Comparison of ENCODE assay signal across 8 mouse cellular contexts in genomic region chr7:119793586-119794250, GRCm38 (mm10). TPM values are rescaled to one million over a fixed set of nuclear protein-coding genes. Genes with fewer than 3 reads are reported as not detected.
DNase-seq lines count a peak whose midpoint lies in the region; ATAC-seq and TF ChIP-seq lines count a peak whose summit lies in the region.

Rexo5 (plus strand) TSS chr7:119794006.
Eri2 (minus strand) TSS chr7:119794058.

- TF ChIP-seq POLR2A in ES-Bruce4 (IDR thresholded peaks at IDR 0.05; ENCODE audit: insufficient read depth, low read length): peak; percentile 7

- peak; percentile 88 for DNase-seq in c-Kit-positive CD71-positive TER-119-negative erythroid progenitor cells, embryonic 14.5 days (ENCODE audit: low read depth)
- peak; percentile 96 for DNase-seq in forebrain, embryonic 11.5 days (ENCODE audit: low spot score)
- peak; percentile 89 to 92 for DNase-seq in kidney, postnatal 25 days
- peak; percentile 94 for DNase-seq in liver, postnatal 0 days
- DNase-seq in telencephalon, adult 2 months (ENCODE audit: low read depth, low spot score): peak; percentile 21

- H3K36me3 ChIP-seq in ES-Bruce4 (ENCODE audit: control insufficient read depth, insufficient read depth, low read length, poor library complexity, severe bottlenecking): peaks cover 11% of the 10 kb centered on the region
- no peaks in the 10 kb centered on the region; the same call in 1 of the 2 replicates for H3K36me3 ChIP-seq in forebrain, embryonic 11.5 days (ENCODE audit: control insufficient read depth, insufficient read depth, low read length)
- H3K36me3 ChIP-seq in heart, embryonic 16.5 days (ENCODE audit: control insufficient read depth, insufficient read depth): peaks cover 8% of the 10 kb centered on the region
- peaks cover 7% of the 10 kb centered on the region; the same call in 1 of the 2 replicates for H3K36me3 ChIP-seq in liver, postnatal 0 days (replicated peaks; ENCODE audit: insufficient read depth, low read length)
- H3K36me3 ChIP-seq in neural tube, embryonic 13.5 days: peaks cover 13% of the 10 kb centered on the region

- no peak for TF ChIP-seq CTCF in ES-Bruce4 (IDR thresholded peaks at IDR 0.05; ENCODE audit: low read depth, low read length)
- 0 out of 2 replicates have a peak, but pooled peaks have one; percentile 1 for TF ChIP-seq CTCF in liver, postnatal 0 days (IDR thresholded peaks at IDR 0.05; ENCODE audit: low read depth)

- H3K4me1 ChIP-seq in ES-Bruce4 (ENCODE audit: control insufficient read depth, insufficient read depth, low read length): peaks cover 2% of the 10 kb centered on the region
- H3K4me1 ChIP-seq in forebrain, embryonic 11.5 days (replicated peaks; ENCODE audit: control insufficient read depth, insufficient read depth, low read length): no peaks in the 10 kb centered on the region; the same call in 1 of the 2 replicates
- H3K4me1 ChIP-seq in heart, embryonic 16.5 days (ENCODE audit: control insufficient read depth, insufficient read depth, low read length): peaks cover 9% of the 10 kb centered on the region
- peaks cover 11% of the 10 kb centered on the region for H3K4me1 ChIP-seq in liver, postnatal 0 days (ENCODE audit: insufficient read depth)
- H3K4me1 ChIP-seq in neural tube, embryonic 13.5 days (replicated peaks): peaks cover 18% of the 10 kb centered on the region

- peak within 1 kb of the TSS; percentile 93 for H3K4me3 ChIP-seq in ES-Bruce4 (ENCODE audit: low read depth, low read length)
- peak within 1 kb of the TSS; percentile 72 for H3K4me3 ChIP-seq in forebrain, embryonic 11.5 days (ENCODE audit: low read depth, low read length)
- H3K4me3 ChIP-seq in heart, embryonic 16.5 days (ENCODE audit: low read length): peak within 1 kb of the TSS; percentile 84
- peak within 1 kb of the TSS; percentile 93 for H3K4me3 ChIP-seq in liver, postnatal 0 days (ENCODE audit: low read depth, low read length)
- H3K4me3 ChIP-seq in neural tube, embryonic 13.5 days: peak within 1 kb of the TSS; percentile 72

- H3K27ac ChIP-seq in ES-Bruce4 (ENCODE audit: insufficient read depth, low read length): 0 out of 2 replicates have a peak within 1 kb of the TSS, but pooled peaks have one; percentile 4
- H3K27ac ChIP-seq in forebrain, embryonic 11.5 days (ENCODE audit: low read depth, low read length): peak within 1 kb of the TSS; percentile 50; the same call in 1 of the 2 replicates
- peak within 1 kb of the TSS; percentile 85 for H3K27ac ChIP-seq in heart, embryonic 16.5 days (ENCODE audit: low read length)
- H3K27ac ChIP-seq in liver, postnatal 0 days (ENCODE audit: low read depth): peak within 1 kb of the TSS; percentile 77
- peak within 1 kb of the TSS; percentile 70 for H3K27ac ChIP-seq in neural tube, embryonic 13.5 days (replicated peaks)

- peak within 1 kb of the TSS; percentile 89 for H3K9ac ChIP-seq in ES-Bruce4 (ENCODE audit: low read depth, poor library complexity, severe bottlenecking)
- peak within 1 kb of the TSS; percentile 73 for H3K9ac ChIP-seq in forebrain, embryonic 11.5 days (ENCODE audit: low read length)
- H3K9ac ChIP-seq in heart, embryonic 16.5 days (ENCODE audit: low read length): peak within 1 kb of the TSS; percentile 90
- H3K9ac ChIP-seq in liver, postnatal 0 days (replicated peaks): peak within 1 kb of the TSS; percentile 71
- peak within 1 kb of the TSS; percentile 85 for H3K9ac ChIP-seq in neural tube, embryonic 13.5 days

- no peaks in the 10 kb centered on the region for H3K27me3 ChIP-seq in ES-Bruce4 (ENCODE audit: control insufficient read depth, insufficient read depth, low read length, poor library complexity, severe bottlenecking)
- no peaks in the 10 kb centered on the region for H3K27me3 ChIP-seq in forebrain, embryonic 11.5 days (ENCODE audit: control insufficient read depth, insufficient read depth, low read length)
- no peaks in the 10 kb centered on the region for H3K27me3 ChIP-seq in heart, embryonic 16.5 days (ENCODE audit: control insufficient read depth, insufficient read depth, low read length)
- no peaks in the 10 kb centered on the region for H3K27me3 ChIP-seq in liver, postnatal 0 days (ENCODE audit: insufficient read depth, low read length)
- H3K27me3 ChIP-seq in neural tube, embryonic 13.5 days: no peaks in the 10 kb centered on the region

- ATAC-seq in forebrain, embryonic 11.5 days (replicated peaks; ENCODE audit: low FRiP score): peak; percentile 99
- ATAC-seq in heart, embryonic 16.5 days (replicated peaks; ENCODE audit: extremely low read depth, insufficient read depth, low FRiP score): peak; percentile 98
- ATAC-seq in liver, postnatal 0 days: peak; percentile 97
- peak; percentile 99 for ATAC-seq in neural tube, embryonic 13.5 days (ENCODE audit: low read depth)

- TF ChIP-seq EP300 in ES-Bruce4 (IDR thresholded peaks at IDR 0.05; ENCODE audit: insufficient read depth, low read depth, low read length): no peak
- peak; percentile 67 for TF ChIP-seq EP300 in liver, postnatal 0 days (IDR thresholded peaks at IDR 0.05; ENCODE audit: low read depth)

- H3K4me2 ChIP-seq in forebrain, embryonic 11.5 days (ENCODE audit: low read depth, low read length, severe bottlenecking): peak within 1 kb of the TSS; percentile 58
- peak within 1 kb of the TSS; percentile 91 for H3K4me2 ChIP-seq in heart, embryonic 16.5 days (ENCODE audit: low read depth, low read length)
- peak within 1 kb of the TSS; percentile 92 for H3K4me2 ChIP-seq in liver, postnatal 0 days (ENCODE audit: low read depth, low read length)
- peak within 1 kb of the TSS; percentile 88 for H3K4me2 ChIP-seq in neural tube, embryonic 13.5 days

- H3K9me3 ChIP-seq in ES-Bruce4 (replicated peaks; ENCODE audit: control insufficient read depth, insufficient read depth, low read length, poor library complexity, severe bottlenecking): no peaks in the 10 kb centered on the region
- H3K9me3 ChIP-seq in forebrain, embryonic 11.5 days (ENCODE audit: control insufficient read depth, low read length): no peaks in the 10 kb centered on the region
- no peaks in the 10 kb centered on the region for H3K9me3 ChIP-seq in heart, embryonic 16.5 days (replicated peaks; ENCODE audit: control insufficient read depth, low read length)
- H3K9me3 ChIP-seq in liver, postnatal 0 days (ENCODE audit: low read length): no peaks in the 10 kb centered on the region
- H3K9me3 ChIP-seq in neural tube, embryonic 13.5 days: no peaks in the 10 kb centered on the region

- WGBS in forebrain, embryonic 11.5 days: under 1% methylated on average over 52 of the region's 53 CpGs
- under 1% methylated on average over 53 of the region's 53 CpGs for WGBS in heart, embryonic 16.5 days
- under 1% methylated on average over 53 of the region's 53 CpGs for WGBS in liver, postnatal 0 days (ENCODE audit: insufficient replicate concordance)
- WGBS in neural tube, embryonic 13.5 days: under 1% methylated on average over 53 of the region's 53 CpGs

RNA-seq across cellular contexts. Expression of gene Rexo5, which starts in this region (rescaled TPM):
- polyA plus RNA-seq in ES-Bruce4 (2011; ENCODE audit: insufficient read depth, insufficient read length, low read depth, missing spikeins): 27.0 and 31.4 TPM in 2 replicates
- 24.9 and 27.5 TPM in 2 replicates for polyA plus RNA-seq in forebrain, embryonic 11.5 days (2014; fragmentation: Nextera tagmentation; extraction: Ambion mirVana)
- polyA plus RNA-seq in heart, embryonic 16.5 days (2015; fragmentation: Nextera tagmentation; extraction: Ambion mirVana): 13.5 and 17.2 TPM in 2 replicates
- polyA plus RNA-seq in liver, postnatal 0 days (2015; fragmentation: Nextera tagmentation; extraction: Ambion mirVana): 3.1 and 5.1 TPM in 2 replicates
- 12.7 and 13.4 TPM in 2 replicates for polyA plus RNA-seq in neural tube, embryonic 13.5 days (2015; fragmentation: Nextera tagmentation; extraction: Ambion mirVana)

RNA-seq across cellular contexts. Expression of gene Eri2, which starts in this region (rescaled TPM):
- 22.1 and 26.9 TPM in 2 replicates for polyA plus RNA-seq in ES-Bruce4 (2011; ENCODE audit: insufficient read depth, insufficient read length, low read depth, missing spikeins)
- 39.1 and 43.1 TPM in 2 replicates for polyA plus RNA-seq in forebrain, embryonic 11.5 days (2014; fragmentation: Nextera tagmentation; extraction: Ambion mirVana)
- 13.3 TPM in 2 replicates for polyA plus RNA-seq in heart, embryonic 16.5 days (2015; fragmentation: Nextera tagmentation; extraction: Ambion mirVana)
- polyA plus RNA-seq in liver, postnatal 0 days (2015; fragmentation: Nextera tagmentation; extraction: Ambion mirVana): 5.2 and 6.5 TPM in 2 replicates
- polyA plus RNA-seq in neural tube, embryonic 13.5 days (2015; fragmentation: Nextera tagmentation; extraction: Ambion mirVana): 18.1 and 19.6 TPM in 2 replicates

Comparison
In these comparisons a context has a peak if more than half of its experiments do, and no peak if none do; other contexts are left out.
1. Peak in every context shown above with its lines: DNase-seq, ATAC-seq, H3K4me3 ChIP-seq and H3K27ac ChIP-seq.
2. H3K27ac ChIP-seq: peak in every context shown above with its lines; median percentile 85 in heart, embryonic 16.5 days; 77 in liver, postnatal 0 days; 70 in neural tube, embryonic 13.5 days; 50 in forebrain, embryonic 11.5 days; 4 in ES-Bruce4.
3. DNase-seq: peak in every context shown above with its lines; median percentile 96 in forebrain, embryonic 11.5 days; 94 in liver, postnatal 0 days; 90 in kidney, postnatal 25 days; 88 in c-Kit-positive CD71-positive TER-119-negative erythroid progenitor cells, embryonic 14.5 days; 21 in telencephalon, adult 2 months.